Mouse (Mus musculus): ENCODE measurements around the gene Angel2.
A peak's percentile ranks its signal among the peaks of the same experiment; 100 is the strongest.

Angel2 gene

DNA sequence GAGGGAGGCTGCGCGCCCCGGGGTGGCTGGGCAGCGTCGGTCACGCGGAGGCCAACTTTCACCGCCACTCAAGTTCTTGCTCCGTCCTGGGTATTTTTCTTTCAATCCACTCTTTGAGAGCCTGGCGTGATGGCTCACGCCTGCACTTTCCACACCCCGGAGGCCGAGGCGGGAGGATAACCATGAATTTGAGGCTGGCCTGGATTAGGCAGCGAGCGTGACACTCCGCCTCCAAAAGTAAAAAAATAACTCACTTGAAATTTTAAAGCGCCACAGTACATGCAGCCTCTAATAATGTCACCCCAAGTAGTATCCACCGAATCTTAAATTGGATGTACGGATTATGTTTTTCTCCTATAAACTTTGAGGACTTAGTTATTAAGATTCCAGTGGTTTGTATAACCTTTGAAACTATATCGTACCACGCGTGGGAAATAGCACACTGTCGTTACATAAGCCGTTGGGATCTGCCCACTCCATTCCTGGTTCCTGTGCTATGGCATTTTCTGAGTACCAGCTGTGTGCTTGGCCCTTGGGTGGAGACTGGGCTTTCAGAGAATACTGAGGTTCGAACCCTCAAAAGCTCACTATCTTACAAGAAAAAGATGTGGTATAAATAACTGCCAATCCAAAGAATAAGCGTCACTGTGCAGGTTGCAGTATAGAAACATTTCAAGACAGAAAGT lies 4.2 kb downstream of the Angel2 start:
- peak; percentile 19 to 58 for DNase-seq (ENCODE audit: low spot score in 2 of 2)

DNA sequence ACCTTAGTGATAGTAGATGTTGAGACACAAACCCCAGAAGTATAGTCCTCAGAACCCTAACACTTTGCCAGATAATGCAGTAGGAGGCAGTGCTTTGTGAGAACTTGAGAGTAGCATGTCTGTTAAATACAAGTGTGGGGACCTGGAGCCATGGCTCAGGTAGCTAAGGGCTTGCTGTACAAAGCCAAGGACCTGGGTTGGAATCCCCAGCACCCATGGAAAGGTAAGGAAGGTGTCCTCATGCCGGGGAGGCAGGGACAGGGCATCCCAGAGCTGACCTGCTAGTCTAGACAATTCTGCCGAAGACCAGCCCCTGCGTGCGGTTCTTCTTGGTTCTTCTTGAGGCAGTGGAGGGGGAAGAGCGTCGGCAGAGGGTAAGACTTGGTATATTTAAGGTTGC lies 5.3 kb downstream of the Angel2 start:
- no peak for DNase-seq (ENCODE audit: low spot score in 2 of 2)

DNA sequence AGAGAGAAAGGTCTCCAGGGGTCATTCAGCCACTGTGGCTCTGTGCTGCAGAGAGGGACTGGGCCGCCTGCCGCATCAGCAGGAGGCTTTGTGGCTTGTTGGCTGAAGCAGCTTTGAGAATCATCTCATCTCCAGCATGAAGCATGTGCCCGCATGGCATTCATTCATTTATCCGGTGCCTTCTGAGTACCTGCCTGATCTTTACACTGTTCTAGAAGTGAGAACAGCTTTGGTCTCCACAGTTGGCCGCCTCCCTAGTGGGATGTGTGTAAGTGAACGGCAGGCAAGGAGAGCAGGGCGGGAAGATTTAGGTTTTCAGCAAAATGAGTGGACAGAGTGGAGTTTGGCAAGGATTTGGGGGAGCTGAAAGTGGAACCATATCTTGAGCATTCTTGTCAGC lies 14.9 kb downstream of the Angel2 start:
- no peak for DNase-seq (ENCODE audit: low spot score in 2 of 2)

DNA sequence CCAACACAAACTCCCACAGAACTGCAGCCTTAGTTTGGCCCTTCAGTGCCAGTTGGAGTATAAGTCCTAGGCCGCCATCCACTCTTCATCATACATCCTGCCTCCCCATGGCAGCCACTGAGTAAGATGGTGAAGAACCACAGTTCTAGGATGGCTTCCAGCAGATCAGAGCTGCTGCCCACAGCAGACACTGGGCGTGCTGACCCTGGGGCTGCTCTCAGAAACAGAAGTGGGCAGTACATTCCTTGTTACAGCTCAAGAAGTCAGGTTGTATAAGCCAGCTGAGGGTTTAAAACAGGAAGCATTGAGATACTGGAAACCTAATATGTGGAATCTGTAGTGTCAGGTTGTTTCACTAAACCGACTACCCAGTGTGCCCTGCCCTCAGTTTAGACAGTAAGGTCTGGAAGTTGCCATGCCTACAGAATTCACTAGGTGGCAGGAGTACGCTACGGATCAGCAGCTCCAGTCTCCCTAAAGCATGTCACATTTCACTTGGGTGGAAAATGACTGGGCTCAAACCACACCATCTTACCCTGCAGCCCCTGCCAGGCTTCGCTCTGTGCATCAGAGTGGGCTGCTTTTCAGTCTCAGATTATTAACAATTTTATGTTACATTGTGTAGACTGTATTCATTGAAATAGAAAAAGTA lies 19.3 kb downstream of the Angel2 start:
- DNase-seq (ENCODE audit: low spot score in 2 of 2): peak; percentile 24 to 74

DNA sequence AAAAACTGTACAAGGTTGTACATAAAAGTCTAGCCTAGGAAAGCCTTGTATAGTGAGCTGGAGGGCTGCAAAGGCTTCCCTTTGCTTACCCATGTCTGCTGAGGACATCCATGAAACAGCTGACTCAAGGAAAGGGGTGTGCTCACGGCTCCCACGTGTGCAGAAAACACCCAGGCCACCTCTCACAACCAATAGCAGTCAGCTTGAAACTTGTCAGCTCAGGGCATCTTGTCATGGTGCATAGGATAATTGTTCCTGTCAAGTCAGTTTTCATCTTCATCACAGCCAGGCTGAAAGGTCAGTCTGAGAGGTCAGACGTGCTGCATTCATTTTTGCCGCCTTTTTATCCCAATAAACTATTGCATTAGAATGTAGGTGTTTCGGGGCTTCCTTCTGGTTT lies 23.1 kb downstream of the Angel2 start:
- no peak for DNase-seq (ENCODE audit: low spot score in 2 of 2)

DNA sequence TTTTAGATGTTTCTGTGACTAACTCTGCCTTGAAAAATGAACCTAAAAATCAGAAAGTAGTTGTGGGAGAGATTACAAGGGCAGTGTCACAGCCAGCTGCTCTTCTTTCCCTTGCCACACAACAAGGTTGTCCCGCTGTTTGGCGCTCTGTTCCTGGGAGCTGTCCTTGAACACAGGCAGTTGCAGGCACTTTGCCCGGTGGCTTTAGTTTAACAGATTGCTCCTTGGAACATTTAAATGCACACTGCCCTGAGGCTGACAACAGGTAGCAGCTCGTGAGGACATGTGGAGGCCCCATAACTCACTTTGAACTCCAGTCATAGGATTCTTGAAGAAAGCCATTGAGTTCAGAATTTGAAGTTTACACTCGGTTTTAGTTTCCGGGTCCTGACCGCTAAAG lies 23.5 kb downstream of the Angel2 start:
- DNase-seq (ENCODE audit: low spot score in 2 of 2): no peak

DNA sequence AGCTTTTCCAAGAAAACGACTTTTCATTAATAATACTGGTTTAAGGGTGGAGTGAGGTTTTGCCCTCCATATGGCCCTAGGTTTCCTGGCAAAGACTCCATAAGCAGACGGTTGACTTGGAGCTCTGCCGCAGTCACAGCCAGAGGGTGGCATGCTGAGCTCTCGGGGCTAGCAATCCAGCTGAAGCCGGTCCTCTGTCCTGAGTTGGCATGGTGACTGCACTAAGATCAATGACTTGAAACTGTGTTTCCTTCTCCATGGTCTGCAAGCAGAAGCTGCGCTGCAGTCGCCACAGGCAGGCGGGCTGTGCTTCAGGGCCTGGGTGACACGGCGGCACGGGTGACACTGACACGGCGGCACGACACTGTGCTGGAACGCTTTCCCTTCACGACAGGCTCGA lies 23.9 kb downstream of the Angel2 start:
- DNase-seq (ENCODE audit: low spot score in 2 of 2): no peak

DNA sequence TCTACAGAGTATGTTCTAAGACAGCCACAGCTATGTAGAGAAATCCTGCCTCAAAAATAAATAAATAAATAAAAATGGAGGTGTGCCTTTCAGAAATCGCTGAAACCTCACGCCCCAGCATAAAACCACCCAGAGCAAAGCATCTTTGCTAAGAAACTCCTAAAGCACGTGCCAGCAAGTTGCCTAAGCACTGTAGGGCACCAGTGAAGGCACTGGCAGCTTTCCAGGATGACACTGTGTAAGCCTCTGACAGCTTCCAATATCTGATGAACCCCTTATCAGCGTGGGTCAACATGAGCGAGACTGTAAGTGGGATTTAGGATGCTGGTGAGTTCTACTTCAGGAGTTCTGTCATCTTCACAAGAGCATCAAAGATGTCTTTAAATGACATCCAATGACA lies 26.1 kb downstream of the Angel2 start:
- DNase-seq (ENCODE audit: low spot score in 2 of 2): no peak

DNA sequence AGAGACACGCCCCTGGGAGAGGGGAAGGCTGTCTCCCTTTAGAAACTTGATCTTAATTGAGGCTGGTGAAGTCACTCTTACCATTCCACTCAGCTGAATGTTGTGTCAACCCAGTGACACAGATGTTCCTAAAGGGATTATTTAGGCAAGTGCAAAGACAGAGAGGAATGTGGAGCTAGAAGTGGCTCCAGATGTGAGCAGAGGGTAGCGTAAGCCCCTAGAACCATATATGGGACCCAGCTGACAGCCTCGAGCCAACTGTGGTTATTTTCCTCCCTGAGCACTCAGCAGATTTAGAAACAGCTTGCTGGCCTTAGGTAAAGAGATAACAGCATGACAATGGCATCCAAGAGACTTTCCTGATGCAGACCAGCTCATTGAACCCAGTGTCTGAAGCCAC lies 28.1 kb downstream of the Angel2 start:
- DNase-seq (ENCODE audit: low spot score in 2 of 2): no peak

DNA sequence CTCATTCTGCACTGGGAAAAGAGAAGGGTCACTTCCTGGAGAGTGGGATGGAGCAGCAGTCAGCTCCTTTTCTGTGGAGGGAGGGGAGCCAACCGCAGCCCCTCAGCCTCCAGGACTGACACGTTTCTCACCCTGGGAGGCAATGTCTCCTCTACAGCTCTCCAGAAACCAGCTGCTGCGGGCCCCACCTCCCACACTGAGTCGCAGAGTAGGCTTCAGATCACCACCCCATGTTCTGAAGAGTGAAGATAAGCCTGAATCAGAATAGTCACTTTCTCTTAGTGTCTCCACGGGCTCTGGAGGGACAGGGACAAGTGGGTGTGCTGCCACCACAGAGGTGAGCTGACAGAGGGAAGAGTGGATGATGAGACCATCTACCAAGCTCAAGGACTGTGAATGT lies 33.9 kb downstream of the Angel2 start:
- DNase-seq (ENCODE audit: low spot score in 2 of 2): no peak

DNA sequence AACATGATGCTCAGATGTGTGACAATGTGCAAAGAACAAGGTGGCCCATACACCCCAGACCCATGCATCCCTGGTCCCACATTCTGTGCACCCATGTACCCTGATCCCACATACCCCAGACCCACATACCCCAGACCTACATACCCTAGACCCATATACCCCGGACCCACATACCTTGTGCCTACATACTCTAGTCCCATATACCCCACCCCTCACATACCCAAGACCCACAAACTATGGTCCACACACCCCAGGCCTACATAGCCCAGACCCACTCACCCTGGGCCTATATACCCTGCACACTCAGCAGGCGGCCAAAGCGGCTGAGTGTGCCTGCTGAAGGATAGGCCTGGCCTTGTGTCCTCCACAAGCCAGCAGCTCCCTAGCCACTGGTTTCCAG lies 37.8 kb downstream of the Angel2 start:
- no peak for DNase-seq (ENCODE audit: low spot score in 2 of 2)

DNA sequence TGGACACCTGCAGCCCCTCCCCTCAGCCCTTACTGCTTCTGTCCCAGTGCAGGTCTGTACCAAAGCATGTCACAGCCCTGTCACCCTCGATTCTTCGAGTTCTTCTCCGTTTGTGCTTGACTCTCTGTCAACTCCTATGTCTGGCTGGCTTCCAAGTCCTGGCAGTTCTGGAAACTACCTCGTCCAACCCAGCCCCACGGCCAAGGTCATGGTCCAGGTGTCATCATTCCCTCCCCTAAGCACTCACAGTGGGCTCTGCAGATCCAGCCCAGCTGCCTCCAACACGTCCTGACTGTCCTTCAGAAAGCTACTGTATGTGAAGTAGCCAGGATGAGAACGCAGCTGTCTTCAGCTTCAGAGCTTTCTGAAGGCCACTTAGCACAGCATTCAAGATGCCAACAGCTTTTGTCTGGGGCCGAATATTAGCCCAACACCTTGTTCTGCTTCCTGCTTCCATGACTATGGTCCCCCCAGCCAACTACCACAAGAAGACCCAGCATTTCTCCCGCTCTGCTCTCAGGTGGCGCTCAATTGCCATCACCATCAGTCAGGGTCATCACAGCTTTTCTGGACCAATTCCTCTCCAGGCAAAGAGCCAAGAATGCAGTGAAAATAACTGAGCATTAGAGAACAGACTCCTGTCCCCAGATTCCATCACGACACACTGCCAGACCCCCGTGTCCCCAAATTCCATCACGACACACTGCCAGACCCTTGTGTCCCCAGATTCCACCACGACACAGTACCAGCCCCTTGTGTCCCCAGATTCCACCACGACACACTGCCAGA lies 40.3 kb downstream of the Angel2 start:
- DNase-seq (ENCODE audit: low spot score in 2 of 2): no peak

DNA sequence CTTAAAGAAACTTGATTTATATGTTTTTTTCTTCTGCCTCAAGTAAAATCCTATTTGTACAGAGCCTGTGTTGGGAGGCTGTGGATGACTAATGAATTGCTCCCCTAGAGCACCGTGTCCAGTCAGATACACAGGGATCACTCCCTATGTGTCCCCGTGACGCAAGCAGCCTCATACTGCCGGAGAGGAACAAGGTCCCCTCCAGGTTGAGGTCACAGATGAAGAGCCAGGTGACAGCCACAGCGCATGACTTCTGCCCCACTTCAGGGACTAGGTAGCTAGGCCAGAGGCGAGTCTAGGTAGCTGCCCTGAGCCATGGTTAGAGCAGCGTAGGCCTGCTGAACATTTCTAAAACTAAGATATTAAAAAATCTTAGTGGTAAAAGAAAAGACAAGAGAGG lies 43.1 kb downstream of the Angel2 start:
- no peak for DNase-seq (ENCODE audit: low spot score in 2 of 2)

DNA sequence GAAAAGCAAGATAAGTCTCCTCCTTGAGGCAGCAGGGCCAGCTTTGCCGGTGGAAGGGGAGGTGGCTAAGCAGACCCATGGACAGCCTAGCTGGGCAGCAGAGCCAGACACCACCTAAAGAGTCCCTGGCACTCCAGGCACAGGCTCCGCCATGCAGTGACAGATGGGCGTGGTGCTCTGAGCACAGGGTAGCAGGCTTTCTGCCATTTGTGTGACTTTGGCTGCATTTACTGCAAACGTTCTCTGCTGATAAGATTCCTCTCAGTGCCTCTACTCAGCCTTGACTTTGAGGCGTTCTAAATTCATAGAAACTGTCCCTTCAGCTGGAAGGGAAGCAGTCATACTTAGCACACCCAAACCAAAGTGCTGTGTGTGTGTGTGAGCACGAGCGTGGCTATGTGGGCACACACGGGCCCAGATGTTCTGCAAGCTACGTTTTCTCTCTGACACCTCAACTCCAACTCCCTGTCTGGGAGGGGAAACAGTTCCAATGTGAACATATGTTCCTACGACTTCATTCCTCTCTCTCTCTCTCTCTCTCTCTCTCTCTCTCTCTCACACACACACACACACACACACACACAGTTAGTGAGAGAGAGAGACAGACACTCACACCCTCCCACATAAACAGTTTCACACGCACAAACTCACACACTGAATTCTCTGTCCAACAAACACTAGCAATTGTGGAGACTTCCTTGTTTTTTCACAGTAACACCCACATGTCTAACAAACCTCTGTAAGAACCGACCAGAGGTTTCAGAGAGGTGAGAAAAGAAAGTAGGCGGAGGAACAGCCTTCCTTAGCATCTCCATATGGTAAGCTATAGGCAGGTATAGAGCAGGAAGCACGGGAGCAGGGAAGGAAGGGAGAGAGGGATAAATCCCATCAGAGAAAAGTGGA lies 47.0 kb downstream of the Angel2 start:
- DNase-seq (ENCODE audit: low spot score in 2 of 2): no peak

DNA sequence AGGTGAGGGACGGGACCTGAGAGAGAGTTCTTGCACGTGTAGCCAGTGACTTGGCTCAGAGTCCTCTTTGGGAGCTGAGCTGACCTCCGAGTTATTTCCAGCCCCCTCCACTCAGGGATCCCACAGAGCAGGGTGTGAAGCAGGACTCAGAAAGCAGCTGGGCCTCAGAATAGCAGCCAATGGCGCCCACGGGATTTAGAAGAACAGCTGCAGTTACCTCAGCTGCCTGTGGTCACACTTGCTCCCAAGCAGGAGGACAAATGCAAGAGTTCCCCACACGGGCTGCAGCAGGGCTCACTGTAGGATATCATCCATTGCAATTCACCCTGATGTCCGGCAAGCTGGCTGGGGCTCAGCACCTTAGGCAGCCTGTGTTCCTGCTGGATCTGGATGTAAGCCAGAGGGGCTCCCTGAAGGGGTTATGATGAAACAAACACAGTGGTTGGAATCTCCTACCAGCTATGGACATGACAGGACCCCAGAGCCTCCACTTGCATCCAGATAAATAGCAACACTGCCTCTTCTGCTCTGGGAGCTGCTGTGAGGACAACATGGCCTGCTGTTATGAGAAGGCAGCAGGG lies 47.8 kb downstream of the Angel2 start:
- no peak for DNase-seq (ENCODE audit: low spot score in 2 of 2)

DNA sequence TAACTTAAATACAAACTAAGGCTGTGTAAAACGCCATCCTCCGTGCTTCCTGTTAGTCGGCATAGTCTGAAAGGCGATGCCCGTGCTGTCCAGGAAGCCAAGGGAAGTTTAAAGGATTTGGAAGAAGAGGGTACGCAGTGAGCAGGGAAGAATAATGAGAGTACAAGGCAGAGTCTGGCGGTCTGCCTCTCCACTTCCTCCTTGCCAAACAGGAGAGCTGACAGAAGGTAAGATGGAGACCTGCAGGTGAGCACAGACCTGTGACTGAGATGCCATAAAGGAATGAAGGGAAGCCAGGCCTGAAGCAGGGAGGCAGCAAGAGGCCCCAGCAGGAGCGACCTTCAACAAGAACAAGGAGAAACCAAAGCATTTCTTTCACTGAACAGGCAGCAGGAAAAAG lies 49.3 kb downstream of the Angel2 start:
- no peak for DNase-seq (ENCODE audit: low spot score in 2 of 2)

DNA sequence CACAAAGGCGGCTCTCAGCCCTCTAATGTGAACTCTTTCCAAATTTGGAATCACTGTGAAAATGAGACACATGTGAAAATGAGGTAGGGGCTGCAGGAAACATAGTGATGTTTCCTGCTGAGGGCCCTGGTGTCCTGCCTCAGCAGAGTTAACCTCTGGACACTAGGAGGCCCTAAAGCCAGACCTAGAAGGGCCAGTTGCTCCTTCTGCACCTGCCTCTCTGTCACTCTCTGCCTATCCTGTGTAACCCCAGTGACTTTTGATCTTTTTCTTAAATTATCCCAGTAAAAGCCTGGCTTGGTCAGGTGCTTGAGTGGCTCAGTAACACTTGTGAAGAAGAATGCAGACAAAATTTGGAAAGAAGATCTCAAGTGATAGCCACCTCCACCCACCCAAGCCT lies 49.9 kb downstream of the Angel2 start:
- no peak for DNase-seq (ENCODE audit: low spot score in 2 of 2)

DNA sequence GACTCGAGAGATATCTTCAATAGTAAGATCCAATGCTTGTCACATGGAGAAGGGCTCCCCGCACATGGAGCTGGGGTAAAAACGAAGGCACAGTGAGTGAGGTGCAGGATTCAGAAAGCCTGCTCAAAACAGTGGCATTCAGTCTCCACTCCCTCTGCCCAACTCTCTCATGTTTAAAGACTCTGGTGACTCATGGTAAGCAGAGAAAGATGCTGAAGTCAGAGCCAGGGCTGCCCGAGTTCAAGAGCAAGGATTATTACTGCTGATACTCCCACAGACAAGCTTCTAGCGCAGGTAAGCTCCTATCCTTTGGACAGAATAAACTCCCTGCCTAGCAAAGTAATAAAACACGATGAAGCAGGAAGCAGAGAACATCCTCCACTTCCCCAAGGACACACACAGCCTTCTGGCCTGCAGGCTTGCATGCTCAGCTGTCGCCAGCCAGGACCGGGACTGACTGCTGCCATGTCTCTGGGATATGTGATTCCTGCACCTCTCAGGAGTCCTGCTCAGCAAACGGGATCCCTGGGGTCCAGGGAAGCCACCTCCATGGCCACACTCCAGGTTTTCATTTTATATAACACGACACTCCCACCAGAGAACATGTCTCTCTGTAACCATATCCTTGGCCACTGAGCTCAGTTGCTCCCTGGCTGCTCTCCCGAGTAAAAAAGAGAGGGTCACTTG lies 52.1 kb downstream of the Angel2 start:
- no peak for DNase-seq (ENCODE audit: low spot score in 2 of 2)

DNA sequence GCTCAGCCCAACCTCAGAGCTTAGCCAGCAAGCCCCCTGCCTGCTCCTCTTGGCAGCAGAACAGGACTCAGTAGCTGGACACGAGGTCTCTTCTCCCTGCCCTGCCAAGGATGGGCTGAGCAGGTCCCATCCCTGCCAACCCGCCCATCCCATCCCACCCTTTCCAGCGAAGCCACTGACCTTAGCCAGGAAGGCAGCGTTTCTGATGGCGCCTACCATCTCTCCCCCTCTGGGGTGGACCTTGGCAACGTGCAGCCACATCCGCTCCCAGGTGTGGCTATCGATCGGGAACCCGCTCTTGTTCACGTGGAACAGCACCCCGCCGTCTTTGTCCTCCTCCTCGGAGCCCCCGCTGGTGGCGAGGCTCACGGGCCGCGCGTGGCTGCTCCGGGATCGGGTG lies 53.1 kb downstream of the Angel2 start:
- no peak for DNase-seq (ENCODE audit: low spot score in 2 of 2)

DNA sequence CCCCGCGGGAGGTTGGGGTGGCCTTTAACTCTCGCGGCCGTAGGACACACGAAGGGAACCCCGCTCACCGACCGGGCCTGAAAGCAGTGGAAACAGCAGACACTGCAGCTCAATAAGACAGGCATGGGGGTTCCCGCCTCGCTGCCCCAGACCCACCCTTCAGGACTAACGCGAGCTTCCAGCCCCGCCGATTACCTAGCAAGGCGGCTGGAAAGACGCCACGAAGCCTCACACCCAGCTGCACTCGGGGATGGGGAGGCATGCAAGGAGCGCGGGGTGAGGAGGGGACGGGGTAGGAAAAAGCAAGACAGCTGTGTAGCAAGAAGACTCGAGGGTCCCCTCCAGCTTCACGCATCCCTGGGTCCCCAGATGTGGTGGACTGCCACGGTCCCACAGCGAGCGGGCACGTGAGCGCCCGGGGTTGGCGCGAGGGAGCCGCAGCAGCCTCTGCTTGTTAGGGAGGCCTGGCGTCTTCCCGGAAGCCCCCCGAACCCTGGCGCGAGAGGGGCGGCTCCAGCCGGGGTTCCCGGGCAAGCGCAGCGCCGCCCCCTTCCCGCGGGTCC lies 53.7 kb downstream of the Angel2 start:
- peak; percentile 9 to 19 for DNase-seq (ENCODE audit: low spot score in 2 of 2)

DNA sequence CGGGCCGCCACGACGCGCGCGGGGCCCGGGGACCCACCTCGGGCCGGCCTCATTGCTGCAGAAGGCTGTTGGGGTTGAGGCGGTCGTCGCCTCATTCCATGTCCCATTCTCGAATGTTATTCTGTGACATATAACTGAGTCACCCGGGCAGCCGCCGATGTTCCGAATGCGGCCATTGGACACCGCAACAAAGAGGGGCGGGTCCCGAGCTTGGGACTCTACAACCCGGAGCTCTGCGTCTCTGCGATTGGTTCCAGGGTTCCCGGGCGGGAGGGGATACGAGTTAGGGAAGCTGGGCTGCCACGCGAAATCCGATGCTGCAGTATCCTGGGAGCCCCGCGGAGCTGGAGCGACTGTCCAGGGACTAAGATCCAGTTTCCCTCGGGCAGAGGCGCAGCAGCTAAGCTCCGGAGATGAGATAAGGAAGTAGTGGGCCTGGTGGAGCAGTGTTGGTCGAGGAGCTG lies 54.2 kb downstream of the Angel2 start, which contains the start of gene Vash2:
Vash2 (minus strand) TSS at position 197 of the 464 bp plus-strand sequence.
- DNase-seq (ENCODE audit: low spot score in 2 of 2): peak; percentile 11 to 48

Data from spleen, postnatal 10 days (tissue).